Mouse (Mus musculus): Measurements from ENCODE around the gene Kctd10. TPM values are rescaled to one million over a fixed set of nuclear protein-coding genes. Genes with fewer than 3 reads are reported as not detected.

The Kctd10 gene
- polyA plus RNA-seq (2015; fragmentation: Nextera tagmentation; extraction: Ambion mirVana): 108 and 110 TPM in 2 replicates

GRCm38 (mm10) chr5:114380209-114381012, at the start of gene Kctd10, which contains the start of gene Ube3b:
Gene Kctd10 (minus strand): TSS chr5:114380508.
Gene Ube3b (plus strand): TSS chr5:114380607.
- Histone ChIP-seq H3K4me3 (peak within 1 kb of the TSS; percentile 90), H3K4me2 (peak within 1 kb of the TSS; percentile 90), H3K9ac (peak within 1 kb of the TSS; percentile 95), H3K4me1 (peaks cover 57% of the 10 kb centered on the region), H3K27ac (peak within 1 kb of the TSS; percentile 92), H3K36me3 (peaks cover 14% of the 10 kb centered on the region), H3K9me3 (no peaks in the 10 kb centered on the region), H3K27me3 (no peaks in the 10 kb centered on the region)
- peak; percentile 84 for ATAC-seq (ENCODE audit: insufficient number of reproducible peaks, insufficient read depth, low FRiP score, low TSS enrichment, low read depth)
- WGBS: 1% methylated on average over 74 of the region's 74 CpGs

GRCm38 (mm10) chr5:114429781-114430180, 49.5 kb upstream of the Kctd10 start:
- WGBS: 87% methylated on average over 7 of the region's 7 CpGs
- H3K9ac ChIP-seq: no peak overlapping the region
- peaks cover 10% of the 10 kb centered on the region for H3K36me3 ChIP-seq
- no peaks in the 10 kb centered on the region for H3K9me3 ChIP-seq
- no peaks in the 10 kb centered on the region for H3K4me1 ChIP-seq
- H3K27me3 ChIP-seq: no peaks in the 10 kb centered on the region
- H3K4me2 ChIP-seq: no peak overlapping the region
- no peak overlapping the region for H3K27ac ChIP-seq
- no peak overlapping the region for H3K4me3 ChIP-seq
- ATAC-seq (ENCODE audit: insufficient number of reproducible peaks, insufficient read depth, low FRiP score, low TSS enrichment, low read depth): no peak

GRCm38 (mm10) chr5:114428621-114429020, 48.3 kb upstream of the Kctd10 start:
- H3K4me1 ChIP-seq: no peaks in the 10 kb centered on the region
- H3K9ac ChIP-seq: no peak overlapping the region
- no peaks in the 10 kb centered on the region for H3K9me3 ChIP-seq
- H3K4me3 ChIP-seq: no peak overlapping the region
- no peak overlapping the region for H3K4me2 ChIP-seq
- ATAC-seq (ENCODE audit: insufficient number of reproducible peaks, insufficient read depth, low FRiP score, low TSS enrichment, low read depth): no peak
- H3K36me3 ChIP-seq: no peaks in the 10 kb centered on the region
- no peak overlapping the region for H3K27ac ChIP-seq
- no peaks in the 10 kb centered on the region for H3K27me3 ChIP-seq
- WGBS: 75% methylated on average over 18 of the region's 18 CpGs

GRCm38 (mm10) chr5:114426732-114427131, 46.4 kb upstream of the Kctd10 start:
- no peak for ATAC-seq (ENCODE audit: insufficient number of reproducible peaks, insufficient read depth, low FRiP score, low TSS enrichment, low read depth)
- no peak overlapping the region for H3K4me3 ChIP-seq
- H3K4me1 ChIP-seq: no peaks in the 10 kb centered on the region
- H3K27me3 ChIP-seq: no peaks in the 10 kb centered on the region
- H3K9ac ChIP-seq: no peak overlapping the region
- no peak overlapping the region for H3K4me2 ChIP-seq
- H3K9me3 ChIP-seq: no peaks in the 10 kb centered on the region
- no peaks in the 10 kb centered on the region for H3K36me3 ChIP-seq
- H3K27ac ChIP-seq: no peak overlapping the region
- 79% methylated on average over 6 of the region's 6 CpGs for WGBS

GRCm38 (mm10) chr5:114423961-114424360, 43.7 kb upstream of the Kctd10 start:
- H3K27ac ChIP-seq: no peak overlapping the region
- no peak overlapping the region for H3K4me3 ChIP-seq
- no peaks in the 10 kb centered on the region for H3K27me3 ChIP-seq
- no peaks in the 10 kb centered on the region for H3K4me1 ChIP-seq
- no peak overlapping the region for H3K4me2 ChIP-seq
- H3K36me3 ChIP-seq: peaks cover 23% of the 10 kb centered on the region
- WGBS: 88% methylated on average over 5 of the region's 5 CpGs
- no peak for ATAC-seq (ENCODE audit: insufficient number of reproducible peaks, insufficient read depth, low FRiP score, low TSS enrichment, low read depth)
- H3K9me3 ChIP-seq: no peaks in the 10 kb centered on the region
- no peak overlapping the region for H3K9ac ChIP-seq

GRCm38 (mm10) chr5:114422591-114422990, 42.3 kb upstream of the Kctd10 start:
- no peak overlapping the region for H3K27ac ChIP-seq
- no peaks in the 10 kb centered on the region for H3K27me3 ChIP-seq
- peaks cover 37% of the 10 kb centered on the region for H3K36me3 ChIP-seq
- ATAC-seq (ENCODE audit: insufficient number of reproducible peaks, insufficient read depth, low FRiP score, low TSS enrichment, low read depth): no peak
- H3K4me2 ChIP-seq: no peak overlapping the region
- no peak overlapping the region for H3K9ac ChIP-seq
- no peaks in the 10 kb centered on the region for H3K9me3 ChIP-seq
- no peak overlapping the region for H3K4me3 ChIP-seq
- H3K4me1 ChIP-seq: no peaks in the 10 kb centered on the region
- WGBS: 59% methylated on average over 5 of the region's 5 CpGs

- Histone ChIP-seq H3K27ac (no peak overlapping the region), H3K36me3 (peaks cover 46% of the 10 kb centered on the region), H3K4me2 (no peak overlapping the region), H3K9ac (no peak overlapping the region), H3K4me1 (no peaks in the 10 kb centered on the region), H3K9me3 (no peaks in the 10 kb centered on the region), H3K4me3 (no peak overlapping the region), H3K27me3 (no peaks in the 10 kb centered on the region)
- 81% methylated on average over 11 of the region's 11 CpGs for WGBS
- no peak for ATAC-seq (ENCODE audit: insufficient number of reproducible peaks, insufficient read depth, low FRiP score, low TSS enrichment, low read depth)
Observed at GRCm38 (mm10) chr5:114421561-114422298, 41.4 kb upstream of the Kctd10 start.

GRCm38 (mm10) chr5:114418541-114418940, 38.2 kb upstream of the Kctd10 start:
- no peak overlapping the region for H3K4me3 ChIP-seq
- no peak for ATAC-seq (ENCODE audit: insufficient number of reproducible peaks, insufficient read depth, low FRiP score, low TSS enrichment, low read depth)
- H3K36me3 ChIP-seq: peaks cover 77% of the 10 kb centered on the region
- no peaks in the 10 kb centered on the region for H3K4me1 ChIP-seq
- 76% methylated on average over 8 of the region's 8 CpGs for WGBS
- H3K9me3 ChIP-seq: no peaks in the 10 kb centered on the region
- no peak overlapping the region for H3K9ac ChIP-seq
- H3K27ac ChIP-seq: no peak overlapping the region
- H3K27me3 ChIP-seq: no peaks in the 10 kb centered on the region
- H3K4me2 ChIP-seq: no peak overlapping the region

- Histone ChIP-seq H3K27me3 (no peaks in the 10 kb centered on the region), H3K4me2 (no peak overlapping the region), H3K9me3 (no peaks in the 10 kb centered on the region), H3K4me3 (no peak overlapping the region), H3K36me3 (peaks cover 94% of the 10 kb centered on the region), H3K4me1 (no peaks in the 10 kb centered on the region; the same call in 1 of the 2 replicates), H3K27ac (no peak overlapping the region), H3K9ac (no peak overlapping the region)
- ATAC-seq (ENCODE audit: insufficient number of reproducible peaks, insufficient read depth, low FRiP score, low TSS enrichment, low read depth): no peak
- WGBS: 78% methylated on average over 8 of the region's 8 CpGs
Observed at GRCm38 (mm10) chr5:114416855-114417254, 36.5 kb upstream of the Kctd10 start.

- Histone ChIP-seq H3K4me2 (no peak overlapping the region), H3K36me3 (peaks cover 99% of the 10 kb centered on the region), H3K27me3 (no peaks in the 10 kb centered on the region), H3K9me3 (no peaks in the 10 kb centered on the region), H3K9ac (peak overlapping the region; percentile 27; the same call in 1 of the 2 replicates), H3K4me3 (no peak overlapping the region), H3K27ac (no peak overlapping the region), H3K4me1 (no peaks in the 10 kb centered on the region; the same call in 1 of the 2 replicates)
- no peak for ATAC-seq (ENCODE audit: insufficient number of reproducible peaks, insufficient read depth, low FRiP score, low TSS enrichment, low read depth)
- WGBS: 96% methylated on average over 5 of the region's 5 CpGs
Observed at GRCm38 (mm10) chr5:114415606-114416005, 35.3 kb upstream of the Kctd10 start.

GRCm38 (mm10) chr5:114413067-114413735, 32.9 kb upstream of the Kctd10 start:
- WGBS: 68% methylated on average over 16 of the region's 16 CpGs
- no peaks in the 10 kb centered on the region for H3K9me3 ChIP-seq
- no peaks in the 10 kb centered on the region for H3K27me3 ChIP-seq
- no peak overlapping the region for H3K27ac ChIP-seq
- H3K36me3 ChIP-seq: peaks cover 99% of the 10 kb centered on the region
- no peak for ATAC-seq (ENCODE audit: insufficient number of reproducible peaks, insufficient read depth, low FRiP score, low TSS enrichment, low read depth)
- no peaks in the 10 kb centered on the region; the same call in 1 of the 2 replicates for H3K4me1 ChIP-seq
- H3K4me3 ChIP-seq: no peak overlapping the region
- H3K4me2 ChIP-seq: no peak overlapping the region
- 0 out of 2 replicates have a peak overlapping the region, but pooled peaks have one; percentile 11 for H3K9ac ChIP-seq

All from embryonic facial prominence, embryonic 13.5 days (tissue).